Mouse (Mus musculus) forebrain, embryonic 12.5 days (tissue): ENCODE data around the gene Apof. TPM values are rescaled to one million over a fixed set of nuclear protein-coding genes. Genes with fewer than 3 reads are reported as not detected.

Source experiments
- ATAC-seq: fragments of 200-750 bp; cut with Nextera tagmentation; 2 replicates; pipeline ENCODE4 v1.8.0; 2017; ENCODE audit warnings: moderate TSS enrichment; ENCODE audit not compliant: low FRiP score
- H3K27ac ChIP-seq: fragments of 300-500 bp; sonication (generic); 2 replicates; pipeline ENCODE4 v1.5.1; 2016; ENCODE audit warnings: mild to moderate bottlenecking
- H3K27me3 ChIP-seq: fragments of 300-500 bp; sonication (generic); 2 replicates; pipeline ENCODE4 v1.6.1; 2016; ENCODE audit warnings: mild to moderate bottlenecking
- H3K36me3 ChIP-seq: fragments of 300-500 bp; sonication (generic); replicated peaks from 2 replicates; pipeline ENCODE4 v1.6.1; 2016; ENCODE audit warnings: mild to moderate bottlenecking
- H3K4me1 ChIP-seq: fragments of 300-500 bp; sonication (generic); 2 replicates; pipeline ENCODE4 v1.6.1; 2016
- H3K4me2 ChIP-seq: fragments of 300-500 bp; sonication (generic); 2 replicates; pipeline ENCODE4 v1.6.1; 2016; ENCODE audit warnings: mild to moderate bottlenecking, moderate library complexity
- H3K4me3 ChIP-seq: fragments of 300-500 bp; sonication (generic); replicated peaks from 2 replicates; pipeline ENCODE4 v1.5.1; 2016; ENCODE audit warnings: mild to moderate bottlenecking
- H3K9ac ChIP-seq: fragments of 300-500 bp; sonication (generic); 2 replicates; pipeline ENCODE4 v1.6.1; 2016; ENCODE audit warnings: mild to moderate bottlenecking
- H3K9me3 ChIP-seq: fragments of 300-500 bp; sonication (generic); 2 replicates; pipeline ENCODE4 v1.6.1; 2016
- WGBS: fragments of 180-500 bp; shearing (Covaris S2); methylation state at CpG from one replicate; pipeline ENCODE4 v1.1.7; 2016; 5-methylcytosine and 5-hydroxymethylcytosine counted together
- polyA plus RNA-seq: library from polyadenylated mRNA; unstranded; fragments of >200 nt; fragmentation: Nextera tagmentation; extraction: Ambion mirVana; gene quantifications from 2 replicates; pipeline ENCODE4 v1.2.1, GENCODE M21; 2016

Apof gene
- polyA plus RNA-seq, 1 experiment from 2014 or later = not detected

DNA sequence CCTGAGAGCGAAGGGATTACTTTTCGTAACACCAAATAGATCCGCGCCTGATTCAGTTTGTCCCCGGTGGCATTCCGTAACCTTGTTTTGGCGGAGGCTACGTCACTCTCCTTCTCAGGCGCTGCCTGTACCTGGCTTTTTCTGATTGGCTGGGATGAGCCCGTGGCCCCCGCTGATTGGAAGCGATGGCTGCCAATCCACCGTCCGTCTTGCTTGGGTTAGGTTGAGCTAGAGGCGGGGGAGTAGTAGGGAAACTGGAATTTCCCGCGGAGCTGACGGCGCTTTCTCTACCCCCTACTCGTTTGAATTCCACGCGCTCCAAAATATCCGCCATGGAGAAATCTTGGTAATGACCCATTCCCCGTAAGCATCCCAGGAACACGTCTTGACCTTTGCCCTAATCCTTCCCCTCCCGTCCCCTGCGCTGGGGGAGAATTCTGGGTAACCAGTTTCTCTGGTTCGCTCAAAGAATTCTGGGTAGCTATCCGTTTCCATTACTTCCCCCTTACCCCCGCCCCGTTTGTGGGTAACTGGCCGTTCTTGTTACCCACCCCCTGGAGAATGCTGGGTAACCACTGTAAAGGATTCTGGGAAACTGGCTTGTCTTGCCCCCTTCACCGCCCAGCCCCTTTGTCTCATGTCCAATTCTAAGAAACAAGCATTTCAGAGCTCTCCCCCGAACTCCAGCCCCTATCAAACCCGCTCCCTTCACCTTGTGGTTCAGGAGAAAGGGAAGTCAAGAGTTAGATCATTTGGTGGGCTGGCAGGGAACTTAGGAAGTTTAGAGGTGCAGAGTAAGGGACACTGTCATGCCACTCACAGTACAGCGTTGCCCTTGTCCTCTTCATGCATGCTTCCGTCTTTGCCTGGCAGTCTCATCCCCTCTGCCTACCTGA, 34.9 kb downstream of the Apof start, which contains the start of gene Pan2:
TSS of gene Pan2 (plus strand) at position 210 of the 896 bp plus-strand sequence.
- WGBS = 2% methylated on average over 37 of the region's 37 CpGs
- peak; percentile 99 for ATAC-seq
- Histone ChIP-seq H3K4me1 (peaks cover 19% of the 10 kb centered on the region), H3K4me2 (peak within 1 kb of the TSS; percentile 73), H3K4me3 (peak within 1 kb of the TSS; percentile 54), H3K27me3 (0 out of 2 replicates have a peak, but pooled peaks cover 3% of the 10 kb centered on the region), H3K9me3 (no peaks in the 10 kb centered on the region), H3K36me3 (peaks cover 6% of the 10 kb centered on the region), H3K9ac (peak within 1 kb of the TSS; percentile 71), H3K27ac (peak within 1 kb of the TSS; percentile 93)

DNA sequence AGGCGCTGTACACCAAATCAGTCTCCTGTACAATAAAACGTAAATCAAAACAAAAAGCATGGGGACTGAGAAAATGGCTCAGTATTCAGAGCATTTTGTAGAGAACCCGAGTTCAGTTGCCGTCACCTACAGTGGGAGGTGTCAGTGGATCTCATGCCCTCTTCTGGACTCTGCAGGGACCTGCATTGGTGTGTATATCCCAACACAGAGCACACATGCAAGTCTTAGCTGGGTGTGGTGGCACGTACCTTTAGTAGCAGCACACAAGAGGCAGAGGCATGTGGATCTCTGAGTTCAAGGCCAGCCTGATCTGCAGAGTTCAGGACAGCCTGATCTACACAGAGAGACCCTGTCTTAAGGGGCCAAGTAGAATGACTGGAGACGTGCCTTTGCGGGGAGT, 41.2 kb downstream of the Apof start:
- Histone ChIP-seq H3K27me3 (no peaks in the 10 kb centered on the region), H3K36me3 (peaks cover 60% of the 10 kb centered on the region), H3K4me2 (no peak overlapping the region), H3K9me3 (no peaks in the 10 kb centered on the region), H3K4me3 (no peak overlapping the region), H3K27ac (no peak overlapping the region), H3K4me1 (peaks cover 6% of the 10 kb centered on the region), H3K9ac (no peak overlapping the region)
- ATAC-seq = no peak
- WGBS = 92% methylated on average over 7 of the region's 7 CpGs

DNA sequence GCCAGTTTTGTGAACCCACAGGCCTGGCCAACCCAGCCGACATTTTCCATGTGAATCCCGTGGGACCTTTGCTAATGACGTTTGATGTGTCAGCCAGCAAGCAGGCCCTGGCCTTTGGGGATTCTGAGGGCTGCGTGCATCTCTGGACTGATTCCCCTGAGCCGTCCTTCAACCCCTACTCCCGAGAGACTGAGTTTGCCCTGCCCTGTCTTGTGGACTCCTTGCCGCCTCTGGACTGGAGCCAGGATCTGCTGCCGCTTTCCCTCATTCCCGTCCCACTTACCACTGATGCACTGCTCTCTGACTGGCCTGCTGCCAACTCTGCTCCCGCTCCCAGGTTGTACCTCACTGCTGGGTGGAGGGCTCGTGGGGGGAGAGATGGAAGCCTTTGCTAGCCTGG, 41.7 kb downstream of the Apof start:
- Histone ChIP-seq H3K27me3 (no peaks in the 10 kb centered on the region), H3K9ac (peak overlapping the region; percentile 25; the same call in 1 of the 2 replicates), H3K36me3 (peaks cover 65% of the 10 kb centered on the region), H3K4me1 (peaks cover 5% of the 10 kb centered on the region; the same call in 1 of the 2 replicates), H3K27ac (no peak overlapping the region), H3K4me2 (no peak overlapping the region), H3K4me3 (no peak overlapping the region), H3K9me3 (no peaks in the 10 kb centered on the region)
- 74% methylated on average over 11 of the region's 11 CpGs for WGBS
- no peak for ATAC-seq

DNA sequence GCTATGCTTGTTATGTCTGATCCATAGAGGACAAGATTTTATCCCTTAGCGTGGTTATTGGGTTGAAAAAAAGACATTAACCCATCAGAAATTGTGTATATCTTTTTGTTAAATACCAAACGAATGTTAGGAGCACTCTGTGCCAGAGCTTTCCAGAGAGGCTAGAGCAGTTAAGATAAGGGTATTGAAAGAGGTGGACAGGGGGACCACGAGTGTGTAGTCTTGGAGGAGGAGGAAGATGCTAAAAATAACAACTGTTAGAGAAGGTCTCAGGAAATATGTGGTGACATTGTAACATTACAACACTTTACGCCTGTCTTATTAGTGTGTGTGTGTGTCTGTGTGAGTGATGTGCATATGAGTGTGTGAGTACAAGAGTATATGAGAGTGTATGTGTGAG, 42.4 kb downstream of the Apof start:
- ATAC-seq = no peak
- Histone ChIP-seq H3K27ac (no peak overlapping the region), H3K27me3 (no peaks in the 10 kb centered on the region), H3K4me2 (no peak overlapping the region), H3K9ac (0 out of 2 replicates have a peak overlapping the region, but pooled peaks have one; percentile 12), H3K9me3 (no peaks in the 10 kb centered on the region), H3K4me3 (no peak overlapping the region), H3K36me3 (peaks cover 72% of the 10 kb centered on the region), H3K4me1 (peaks cover 5% of the 10 kb centered on the region; the same call in 1 of the 2 replicates)
- WGBS = 90% methylated on average over 4 of the region's 4 CpGs

DNA sequence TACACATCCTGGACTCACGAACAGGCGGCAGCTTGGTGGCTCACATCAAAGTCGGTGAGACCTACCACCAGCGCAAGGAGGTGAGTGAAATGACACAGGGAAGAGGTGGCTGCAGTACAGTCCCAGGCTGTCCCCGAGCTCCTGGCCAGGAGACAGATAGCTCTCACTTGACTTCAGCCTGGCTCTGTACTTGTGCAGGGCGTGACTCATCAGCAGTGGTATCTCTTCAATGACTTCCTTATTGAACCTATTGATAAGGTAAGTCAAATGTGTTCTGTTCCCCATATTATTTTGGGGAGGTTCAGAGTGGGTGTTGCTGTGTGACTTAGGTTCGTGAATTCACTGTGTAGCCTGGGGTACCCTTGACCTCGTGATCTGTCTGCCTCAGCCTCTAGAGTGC, 47.1 kb downstream of the Apof start:
- H3K27ac ChIP-seq = no peak overlapping the region
- no peak for ATAC-seq
- no peak overlapping the region for H3K4me3 ChIP-seq
- H3K27me3 ChIP-seq = no peaks in the 10 kb centered on the region
- H3K9me3 ChIP-seq = no peaks in the 10 kb centered on the region
- no peak overlapping the region for H3K4me2 ChIP-seq
- H3K36me3 ChIP-seq = peaks cover 89% of the 10 kb centered on the region
- H3K4me1 ChIP-seq = no peaks in the 10 kb centered on the region
- H3K9ac ChIP-seq = no peak overlapping the region
- 96% methylated on average over 8 of the region's 8 CpGs for WGBS

Other genes with a start within 250 kb of the Apof start
- 758 and 799 TPM in 2 replicates for gene Naca, start 233.1 kb upstream of the Apof start, polyA plus RNA-seq
- gene Ptges3, start 209.7 kb upstream of the Apof start, polyA plus RNA-seq = 611 and 642 TPM in 2 replicates
- 2,091 and 2,135 TPM in 2 replicates for gene Atp5b, start 185.4 kb upstream of the Apof start, polyA plus RNA-seq
- 14.0 and 14.6 TPM in 2 replicates for gene Baz2a, start 177.1 kb upstream of the Apof start, polyA plus RNA-seq
- 19.2 and 20.3 TPM in 2 replicates for gene Rbms2, start 88.4 kb upstream of the Apof start, polyA plus RNA-seq
- 0.94 and 1.3 TPM in 2 replicates for gene Gls2, start 74.2 kb upstream of the Apof start, polyA plus RNA-seq
- gene Spryd4, start 56.9 kb upstream of the Apof start, polyA plus RNA-seq = 21.1 and 21.8 TPM in 2 replicates
- 0.18 and 0.42 TPM in 2 replicates for gene Mip, start 42.8 kb upstream of the Apof start, polyA plus RNA-seq
- 74.7 and 77.3 TPM in 2 replicates for gene Timeless, start 36.6 kb upstream of the Apof start, polyA plus RNA-seq
- 0.54 and 0.87 TPM in 2 replicates for gene Apon, start 14.6 kb upstream of the Apof start, polyA plus RNA-seq
- gene Stat2, start 1.9 kb downstream of the Apof start, polyA plus RNA-seq = 18.5 and 18.7 TPM in 2 replicates
- gene Il23a, start 30.1 kb downstream of the Apof start, polyA plus RNA-seq = not detected in 2 replicates
- gene Pan2, start 34.7 kb downstream of the Apof start, polyA plus RNA-seq = 40.2 and 42.2 TPM in 2 replicates
- gene Cnpy2, start 53.8 kb downstream of the Apof start, polyA plus RNA-seq = 200 and 212 TPM in 2 replicates
- gene Cs, start 69.1 kb downstream of the Apof start, polyA plus RNA-seq = 221 and 235 TPM in 2 replicates
- gene Coq10a, start 100.3 kb downstream of the Apof start, polyA plus RNA-seq = 24.2 and 25.5 TPM in 2 replicates
- 11.3 and 13.9 TPM in 2 replicates for gene Ankrd52, start 108.4 kb downstream of the Apof start, polyA plus RNA-seq
- not detected in 2 replicates for gene Slc39a5, start 132.6 kb downstream of the Apof start, polyA plus RNA-seq
- gene Nabp2, start 142.8 kb downstream of the Apof start, polyA plus RNA-seq = 141 and 155 TPM in 2 replicates
- gene Rnf41, start 143.0 kb downstream of the Apof start, polyA plus RNA-seq = 61.9 and 62.0 TPM in 2 replicates
- 189 and 210 TPM in 2 replicates for gene Smarcc2, start 190.6 kb downstream of the Apof start, polyA plus RNA-seq
- gene Myl6, start 225.5 kb downstream of the Apof start, polyA plus RNA-seq = 660 and 684 TPM in 2 replicates
- 2.4 and 2.7 TPM in 2 replicates for gene Myl6b, start 230.0 kb downstream of the Apof start, polyA plus RNA-seq